Mouse (Mus musculus): ENCODE data around the gene Trpc3. TPM values are rescaled to one million over a fixed set of nuclear protein-coding genes. Genes with fewer than 3 reads are reported as not detected.
"Not testable (repeated sequence)": the region's sequence is repeated elsewhere in the genome, so short reads cannot be mapped to it uniquely, and the experiment has no call there.

The Trpc3 gene
- 3.7 and 4.7 TPM in 2 replicates for polyA plus RNA-seq (2016; fragmentation: Nextera tagmentation; extraction: Ambion mirVana)

- H3K27me3 ChIP-seq (ENCODE audit: insufficient read depth, poor library complexity, severe bottlenecking): peaks cover 20% of the 10 kb centered on the region
- H3K36me3 ChIP-seq: no peaks in the 10 kb centered on the region
- peak; percentile 79 for DNase-seq (ENCODE audit: low spot score)
- peak within 1 kb of the TSS; percentile 91 for H3K27ac ChIP-seq
- under 1% methylated on average over 90 of the region's 91 CpGs for WGBS
- H3K9me3 ChIP-seq: no peaks in the 10 kb centered on the region
- H3K4me3 ChIP-seq: peak within 1 kb of the TSS; percentile 82
- H3K4me1 ChIP-seq: peaks cover 16% of the 10 kb centered on the region
These were observed at the start of gene Trpc3 for GRCm38 (mm10) chr3:36689392-36690291. Gene Trpc3 (minus strand): TSS chr3:36690167.

- 64% methylated on average over 4 of the region's 4 CpGs for WGBS
- H3K4me3 ChIP-seq: no peak overlapping the region
- no peaks in the 10 kb centered on the region for H3K9me3 ChIP-seq
- DNase-seq (ENCODE audit: low spot score): no peak
- H3K4me1 ChIP-seq: no peaks in the 10 kb centered on the region
- no peak overlapping the region for H3K27ac ChIP-seq
- H3K27me3 ChIP-seq (ENCODE audit: insufficient read depth, poor library complexity, severe bottlenecking): no peaks in the 10 kb centered on the region
- H3K36me3 ChIP-seq: no peaks in the 10 kb centered on the region
These were observed 48.1 kb upstream of the Trpc3 start for GRCm38 (mm10) chr3:36738071-36738470.

DNA sequence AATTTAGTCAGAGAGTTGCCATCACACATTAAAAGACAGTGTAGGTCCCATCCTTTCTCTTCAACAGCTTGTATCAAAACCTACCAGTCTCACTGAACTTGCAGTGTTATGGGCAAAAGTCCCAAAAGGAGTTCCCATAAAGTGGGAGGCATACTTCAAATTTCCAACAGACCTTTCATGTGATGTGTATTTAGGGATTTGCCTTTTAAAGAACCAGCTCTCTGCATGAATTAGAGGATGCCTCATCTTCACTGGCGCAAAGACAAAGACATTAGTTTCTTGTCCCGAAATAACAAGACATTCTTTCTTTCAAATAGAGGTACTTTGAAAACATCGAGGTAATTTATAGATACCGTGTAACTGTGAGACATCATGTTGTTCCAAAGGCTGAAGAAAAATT lies 43.1 kb upstream of the Trpc3 start:
- no peaks in the 10 kb centered on the region for H3K36me3 ChIP-seq
- 90% methylated on average over 4 of the region's 4 CpGs for WGBS

DNA sequence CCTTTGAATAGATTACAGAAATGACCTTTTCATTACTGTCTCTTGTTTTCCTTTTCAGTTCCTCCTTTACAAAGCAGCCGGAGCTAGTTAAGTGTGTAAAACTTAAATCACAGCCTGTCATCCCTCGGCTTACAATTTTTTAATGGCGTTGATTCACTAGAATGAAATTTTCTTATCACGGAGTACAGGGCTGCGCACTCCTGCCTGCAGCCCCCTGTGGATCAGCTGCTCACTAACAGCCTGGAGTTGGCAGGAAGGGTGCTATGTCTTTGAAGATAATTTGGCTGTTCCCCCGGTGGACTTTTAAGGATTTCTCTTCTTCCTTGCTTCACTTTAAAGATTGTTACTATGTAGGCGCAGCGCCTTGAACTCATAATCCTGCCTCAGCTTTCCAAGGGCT lies 36.6 kb upstream of the Trpc3 start:
- WGBS: 71% methylated on average over 8 of the region's 8 CpGs
- Histone ChIP-seq H3K4me3 (no peak overlapping the region), H3K4me1 (0 out of 2 replicates have a peak, but pooled peaks cover under 1% of the 10 kb centered on the region), H3K9me3 (no peaks in the 10 kb centered on the region), H3K36me3 (no peaks in the 10 kb centered on the region), H3K27me3 (ENCODE audit: insufficient read depth, poor library complexity, severe bottlenecking) (no peaks in the 10 kb centered on the region), H3K27ac (no peak overlapping the region)
- DNase-seq (ENCODE audit: low spot score): peak; percentile 24

More for the DNA sequence above, 43.1 kb upstream of the Trpc3 start:
- Histone ChIP-seq H3K9me3 (no peaks in the 10 kb centered on the region), H3K27ac (no peak overlapping the region), H3K4me3 (no peak overlapping the region), H3K27me3 (ENCODE audit: insufficient read depth, poor library complexity, severe bottlenecking) (no peaks in the 10 kb centered on the region), H3K4me1 (no peaks in the 10 kb centered on the region)
- DNase-seq (ENCODE audit: low spot score): no peak

- no peaks in the 10 kb centered on the region for H3K27me3 ChIP-seq (ENCODE audit: insufficient read depth, poor library complexity, severe bottlenecking)
- 0 out of 2 replicates have a peak, but pooled peaks cover 9% of the 10 kb centered on the region for H3K4me1 ChIP-seq
- H3K4me3 ChIP-seq: no peak overlapping the region
- H3K9me3 ChIP-seq: no peaks in the 10 kb centered on the region
- 71% methylated on average over 3 of the region's 3 CpGs for WGBS
- no peak for DNase-seq (ENCODE audit: low spot score)
- no peaks in the 10 kb centered on the region for H3K36me3 ChIP-seq
- no peak overlapping the region for H3K27ac ChIP-seq
These were observed 31.9 kb upstream of the Trpc3 start for GRCm38 (mm10) chr3:36721850-36722249.

GRCm38 (mm10) chr3:36709521-36709920 lies 19.6 kb upstream of the Trpc3 start:
- WGBS: 84% methylated on average over 3 of the region's 3 CpGs
- H3K27me3 ChIP-seq (ENCODE audit: insufficient read depth, poor library complexity, severe bottlenecking): no peaks in the 10 kb centered on the region
- DNase-seq (ENCODE audit: low spot score): no peak
- H3K4me1 ChIP-seq: no peaks in the 10 kb centered on the region
- H3K4me3 ChIP-seq: no peak overlapping the region
- no peak overlapping the region for H3K27ac ChIP-seq
- no peaks in the 10 kb centered on the region for H3K9me3 ChIP-seq
- no peaks in the 10 kb centered on the region for H3K36me3 ChIP-seq

- no peaks in the 10 kb centered on the region for H3K36me3 ChIP-seq
- no peaks in the 10 kb centered on the region for H3K9me3 ChIP-seq
- WGBS: 11% methylated on average over 7 of the region's 7 CpGs
- peak overlapping the region; percentile 82 for H3K4me3 ChIP-seq
- H3K27me3 ChIP-seq (ENCODE audit: insufficient read depth, poor library complexity, severe bottlenecking): peaks cover 20% of the 10 kb centered on the region
- H3K27ac ChIP-seq: peak overlapping the region; percentile 91; the same call in 1 of the 2 replicates
- DNase-seq (ENCODE audit: low spot score): no peak
- peaks cover 16% of the 10 kb centered on the region for H3K4me1 ChIP-seq
These were observed 304 bp upstream of the Trpc3 start for GRCm38 (mm10) chr3:36690292-36690650.

- H3K27ac ChIP-seq: peak overlapping the region; percentile 91; the same call in 1 of the 2 replicates
- H3K36me3 ChIP-seq: no peaks in the 10 kb centered on the region
- DNase-seq (ENCODE audit: low spot score): peak; percentile 88
- peaks cover 16% of the 10 kb centered on the region for H3K4me1 ChIP-seq
- no peaks in the 10 kb centered on the region for H3K9me3 ChIP-seq
- H3K4me3 ChIP-seq: peak overlapping the region; percentile 82
- WGBS: 5% methylated on average over 21 of the region's 21 CpGs
- peaks cover 20% of the 10 kb centered on the region for H3K27me3 ChIP-seq (ENCODE audit: insufficient read depth, poor library complexity, severe bottlenecking)
These were observed 1.1 kb downstream of the Trpc3 start for GRCm38 (mm10) chr3:36688874-36689273.

- Histone ChIP-seq H3K4me1 (peaks cover 3% of the 10 kb centered on the region; the same call in 1 of the 2 replicates), H3K27ac (no peak overlapping the region), H3K4me3 (no peak overlapping the region), H3K27me3 (ENCODE audit: insufficient read depth, poor library complexity, severe bottlenecking) (no peaks in the 10 kb centered on the region), H3K9me3 (no peaks in the 10 kb centered on the region), H3K36me3 (no peaks in the 10 kb centered on the region)
- no peak for DNase-seq (ENCODE audit: low spot score)
- 65% methylated on average over 1 of the region's 1 CpGs for WGBS
These were observed 14.1 kb downstream of the Trpc3 start for GRCm38 (mm10) chr3:36675822-36676221.

DNA sequence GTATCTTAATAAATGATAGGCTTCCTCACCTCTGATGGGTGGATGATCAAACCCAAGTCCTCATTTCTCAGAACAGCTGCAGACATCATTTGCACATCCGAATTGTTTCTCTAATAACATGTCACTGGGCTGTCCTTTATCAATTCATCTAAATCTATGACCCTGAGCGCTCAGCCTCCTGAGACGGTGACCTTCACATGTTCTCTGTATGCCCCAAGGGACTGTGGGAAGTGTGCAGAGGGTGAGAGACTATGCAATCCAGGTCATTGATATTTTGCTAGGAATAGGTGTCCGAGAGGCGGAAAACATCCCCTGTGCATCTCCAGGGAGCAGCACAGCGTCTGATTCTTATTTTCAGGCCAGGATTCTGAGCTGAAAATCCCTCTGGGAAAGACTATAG lies 22.2 kb downstream of the Trpc3 start:
- no peaks in the 10 kb centered on the region for H3K27me3 ChIP-seq (ENCODE audit: insufficient read depth, poor library complexity, severe bottlenecking)
- H3K27ac ChIP-seq: no peak overlapping the region
- H3K4me1 ChIP-seq: no peaks in the 10 kb centered on the region
- no peak overlapping the region for H3K4me3 ChIP-seq
- DNase-seq (ENCODE audit: low spot score): no peak
- no peaks in the 10 kb centered on the region for H3K36me3 ChIP-seq
- H3K9me3 ChIP-seq: no peaks in the 10 kb centered on the region
- 84% methylated on average over 6 of the region's 6 CpGs for WGBS

- not testable (repeated sequence) for H3K36me3 ChIP-seq; H3K4me1 ChIP-seq; H3K27ac ChIP-seq; H3K4me3 ChIP-seq; H3K27me3 ChIP-seq (ENCODE audit: insufficient read depth, poor library complexity, severe bottlenecking); H3K9me3 ChIP-seq; DNase-seq (ENCODE audit: low spot score)
These were observed 44.8 kb downstream of the Trpc3 start for GRCm38 (mm10) chr3:36645245-36645559.

DNA sequence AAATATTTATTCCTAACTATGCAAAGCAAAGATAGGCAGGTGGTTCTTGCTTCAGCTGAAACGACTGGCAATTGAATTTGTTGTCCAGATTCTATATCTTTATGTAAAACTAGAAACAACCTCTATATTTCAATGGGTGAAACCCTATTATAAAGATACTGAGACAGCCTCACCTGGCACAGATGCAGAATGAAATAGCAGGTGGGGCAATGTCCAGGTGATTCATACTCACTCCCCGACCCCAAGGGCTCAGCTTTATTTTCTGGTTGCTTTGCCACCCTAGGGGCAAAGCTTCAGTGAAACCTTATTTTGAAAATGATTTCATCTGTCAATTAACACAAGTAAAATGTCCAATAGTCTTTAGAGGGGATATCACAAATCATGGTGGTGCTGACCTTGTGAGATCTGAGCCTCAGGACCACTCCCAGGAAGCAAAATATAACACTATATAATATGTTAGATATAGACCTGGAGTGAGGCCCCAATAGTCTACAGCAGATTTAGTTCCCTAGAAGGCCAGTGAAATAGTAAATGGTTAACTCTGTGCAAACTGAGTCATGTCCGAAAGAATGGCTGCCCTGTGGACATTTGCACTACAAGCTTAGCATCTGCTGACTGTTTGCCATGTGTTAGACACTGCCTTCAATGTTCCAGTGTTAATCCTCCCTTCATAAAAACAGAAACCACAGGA lies 45.3 kb downstream of the Trpc3 start:
- WGBS: 77% methylated on average over 3 of the region's 3 CpGs
- DNase-seq (ENCODE audit: low spot score): no peak
- H3K27me3 ChIP-seq (ENCODE audit: insufficient read depth, poor library complexity, severe bottlenecking): no peaks in the 10 kb centered on the region
- H3K4me1 ChIP-seq: 0 out of 2 replicates have a peak, but pooled peaks cover 4% of the 10 kb centered on the region
- H3K36me3 ChIP-seq: no peaks in the 10 kb centered on the region
- no peak overlapping the region for H3K4me3 ChIP-seq
- no peaks in the 10 kb centered on the region for H3K9me3 ChIP-seq
- H3K27ac ChIP-seq: no peak overlapping the region

DNA sequence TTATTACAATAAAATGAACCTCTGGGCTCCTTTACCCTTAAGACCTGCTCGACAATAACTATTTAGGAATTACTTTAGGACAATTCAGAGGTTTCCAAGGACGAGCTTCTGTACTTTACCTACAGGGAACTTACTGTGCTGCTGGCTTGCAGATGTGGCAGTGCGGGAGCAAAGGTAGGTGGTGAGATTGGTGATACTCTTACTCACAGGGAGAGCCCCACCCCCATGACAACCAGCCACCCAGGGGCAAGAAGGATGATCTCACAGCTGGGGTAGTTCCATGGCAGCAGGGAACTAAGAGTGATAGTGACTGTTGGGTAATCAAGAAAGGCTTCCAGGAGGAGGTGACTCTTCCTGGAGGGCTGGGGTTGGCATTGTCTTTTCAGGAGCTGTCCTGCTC lies 46.6 kb downstream of the Trpc3 start:
- Histone ChIP-seq H3K4me3 (no peak overlapping the region), H3K4me1 (0 out of 2 replicates have a peak, but pooled peaks cover 4% of the 10 kb centered on the region), H3K36me3 (no peaks in the 10 kb centered on the region), H3K9me3 (no peaks in the 10 kb centered on the region), H3K27me3 (ENCODE audit: insufficient read depth, poor library complexity, severe bottlenecking) (no peaks in the 10 kb centered on the region), H3K27ac (no peak overlapping the region)
- no peak for DNase-seq (ENCODE audit: low spot score)
- 73% methylated on average over 3 of the region's 3 CpGs for WGBS

All from heart, embryonic 10.5 days (tissue).